Mouse (Mus musculus) neural tube, embryonic 10.5 days (tissue): ENCODE data around the gene Mta2.

Experiments used
- DNase-seq: peaks from one replicate; pipeline ENCODE4 v3.0.0-alpha.2; 2017; ENCODE audit warnings: low spot score; ENCODE audit errors: extremely low spot score

Mta2 gene

GRCm38 (mm10) chr19:8991245-8991870, 49.7 kb downstream of the Mta2 start:
- no peak for DNase-seq

DNA sequence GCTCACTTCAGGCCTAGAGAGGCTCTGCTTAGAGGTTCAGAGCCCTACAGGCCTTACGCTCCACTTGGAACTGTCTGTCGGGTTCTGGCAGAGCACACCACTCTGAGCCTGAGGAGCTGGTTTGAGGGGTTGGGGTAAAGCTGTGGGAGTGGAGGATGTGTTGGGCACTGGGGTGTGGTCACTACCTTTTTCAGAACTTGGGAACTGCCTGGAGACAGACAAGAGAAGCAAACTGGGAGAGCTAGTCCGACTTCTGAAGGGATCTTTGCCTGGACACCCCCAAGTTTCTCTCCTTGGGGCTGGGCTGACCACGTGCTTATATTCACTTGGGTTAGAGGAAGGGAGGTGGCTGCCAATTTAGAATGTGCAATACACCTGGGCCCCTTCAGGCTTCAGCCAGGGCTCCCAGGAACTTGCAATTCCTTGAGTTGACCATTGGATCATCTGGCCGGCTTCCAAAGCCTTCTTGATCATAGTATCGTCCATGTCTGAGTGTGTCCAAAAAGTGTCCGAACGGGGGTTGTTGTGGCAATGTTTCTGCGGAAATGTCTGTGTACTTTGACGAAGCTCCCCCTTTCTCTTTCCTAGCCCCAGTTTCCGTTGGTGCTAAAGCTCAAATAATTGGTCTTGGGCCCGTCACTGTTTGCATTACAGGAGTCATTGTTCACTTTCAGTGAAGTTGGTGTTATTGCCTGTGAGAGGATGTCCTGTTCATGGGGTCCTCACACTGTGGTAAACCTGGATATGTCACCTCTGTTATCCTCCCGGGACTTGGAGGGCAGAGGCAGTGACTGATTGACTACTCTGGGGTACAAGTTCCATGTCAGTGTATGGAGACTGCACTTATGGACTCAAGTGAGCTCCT, 50.4 kb downstream of the Mta2 start:
- DNase-seq: no peak

- peak; percentile 70 for DNase-seq
Observed at GRCm38 (mm10) chr19:8992769-8993624, 51.3 kb downstream of the Mta2 start.

DNA sequence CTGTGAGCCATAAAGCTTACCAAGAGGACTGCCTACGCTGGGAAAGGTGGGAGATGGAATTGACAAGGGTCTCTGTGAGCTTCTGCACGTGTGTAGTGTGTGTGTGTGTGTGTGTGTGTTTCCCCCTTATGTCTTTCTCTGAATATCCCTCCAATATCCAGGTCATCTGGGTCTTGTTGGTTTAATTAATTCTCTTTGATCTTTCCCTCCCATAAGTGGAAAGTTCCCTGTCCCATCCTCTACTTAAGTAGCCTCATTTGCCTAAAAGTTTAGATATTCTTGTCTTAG, 51.9 kb downstream of the Mta2 start:
- DNase-seq: no peak

- no peak for DNase-seq
Observed at GRCm38 (mm10) chr19:8994813-8995607, 53.3 kb downstream of the Mta2 start.

- no peak for DNase-seq
Observed at GRCm38 (mm10) chr19:8996601-8997000, 54.9 kb downstream of the Mta2 start.

- DNase-seq: no peak
Observed at GRCm38 (mm10) chr19:8997546-8997945, 55.9 kb downstream of the Mta2 start.

- no peak for DNase-seq
Observed at GRCm38 (mm10) chr19:8998546-8998945, 56.9 kb downstream of the Mta2 start.

DNA sequence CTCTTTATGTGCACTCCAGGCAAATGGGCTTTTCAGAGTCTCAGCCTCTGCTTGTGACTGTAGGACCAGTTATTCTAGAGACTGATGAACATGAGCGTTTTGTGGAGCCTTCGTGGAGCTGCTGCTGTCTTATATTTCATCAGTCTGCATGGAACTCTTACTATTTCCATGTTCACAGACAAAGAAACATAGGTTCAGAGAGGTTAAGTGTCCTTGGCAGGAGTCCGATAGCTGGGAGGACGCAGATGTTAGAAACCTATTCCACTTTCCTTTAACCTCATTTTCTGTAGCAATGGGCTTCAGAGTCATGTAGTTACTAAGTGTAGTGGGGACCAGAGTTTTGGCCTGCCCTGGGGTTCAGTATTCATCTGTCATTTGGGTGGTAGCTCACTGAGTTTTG, 57.5 kb downstream of the Mta2 start:
- DNase-seq: no peak
